Mouse (Mus musculus) forebrain, embryonic 16.5 days (tissue): ENCODE measurements around the gene Kremen1. TPM values are rescaled to one million over a fixed set of nuclear protein-coding genes. Genes with fewer than 3 reads are reported as not detected.
A peak's percentile ranks its signal among the peaks of the same experiment; 100 is the strongest.

Experiments used
- ATAC-seq: fragments of 200-750 bp; cut with Nextera tagmentation; 2 replicates; pipeline ENCODE4 v1.8.0; 2017; ENCODE audit warnings: mild to moderate bottlenecking, moderate library complexity
- H3K27ac ChIP-seq: fragments of 300-500 bp; sonication (generic); 2 replicates; pipeline ENCODE4 v1.5.1; 2014; ENCODE audit warnings: low read length, control low read depth
- H3K27me3 ChIP-seq: fragments of 300-500 bp; sonication (generic); replicated peaks from 2 replicates; pipeline ENCODE4 v1.6.1; 2014; ENCODE audit warnings: low read length; ENCODE audit not compliant: control insufficient read depth, insufficient read depth
- H3K36me3 ChIP-seq: fragments of 300-500 bp; sonication (generic); 2 replicates; pipeline ENCODE4 v1.6.1; 2014; ENCODE audit not compliant: control insufficient read depth, insufficient read depth
- H3K4me1 ChIP-seq: fragments of 300-500 bp; sonication (generic); replicated peaks from 2 replicates; pipeline ENCODE4 v1.6.1; 2014; ENCODE audit warnings: low read length; ENCODE audit not compliant: control insufficient read depth, insufficient read depth
- H3K4me2 ChIP-seq: fragments of 300-500 bp; sonication (generic); 2 replicates; pipeline ENCODE4 v1.6.1; 2014; ENCODE audit warnings: mild to moderate bottlenecking, low read length, control low read depth
- H3K4me3 ChIP-seq: fragments of 300-500 bp; sonication (generic); replicated peaks from 2 replicates; pipeline ENCODE4 v1.5.1; 2014; ENCODE audit warnings: mild to moderate bottlenecking, low read length, control low read depth
- H3K9ac ChIP-seq: fragments of 300-500 bp; sonication (generic); replicated peaks from 2 replicates; pipeline ENCODE4 v1.6.1; 2014; ENCODE audit warnings: low read depth, low read length, control low read depth
- H3K9me3 ChIP-seq: fragments of 300-500 bp; sonication (generic); 2 replicates; pipeline ENCODE4 v1.6.1; 2016; ENCODE audit warnings: low read length; ENCODE audit not compliant: control insufficient read depth
- WGBS: fragments of 180-500 bp; shearing (Covaris S2); extraction: QIAGEN DNeasy Blood & Tissue Kit; methylation state at CpG from one replicate; pipeline ENCODE4 v1.1.7; 2014; 5-methylcytosine and 5-hydroxymethylcytosine counted together
- polyA plus RNA-seq: library from polyadenylated mRNA; unstranded; fragments of >200 nt; fragmentation: Nextera tagmentation; extraction: Ambion mirVana; gene quantifications from 2 replicates; pipeline ENCODE4 v1.2.1, GENCODE M21; 2015

The Kremen1 gene
- polyA plus RNA-seq, 1 experiment from 2014 or later = 4.7 TPM

GRCm38 (mm10) chr11:5271274-5272065, 10.1 kb upstream of the Kremen1 start:
- peaks cover 5% of the 10 kb centered on the region; the same call in 1 of the 2 replicates for H3K4me1 ChIP-seq
- WGBS = 39% methylated on average over 9 of the region's 9 CpGs
- no peaks in the 10 kb centered on the region for H3K9me3 ChIP-seq
- H3K36me3 ChIP-seq = no peaks in the 10 kb centered on the region
- H3K27me3 ChIP-seq = no peaks in the 10 kb centered on the region
- H3K27ac ChIP-seq = no peak overlapping the region
- H3K4me3 ChIP-seq = no peak overlapping the region
- H3K4me2 ChIP-seq = no peak overlapping the region
- H3K9ac ChIP-seq = no peak overlapping the region
- no peak for ATAC-seq

GRCm38 (mm10) chr11:5269846-5270461, 8.6 kb upstream of the Kremen1 start:
- 85% methylated on average over 8 of the region's 8 CpGs for WGBS
- peaks cover 5% of the 10 kb centered on the region; the same call in 1 of the 2 replicates for H3K4me1 ChIP-seq
- no peaks in the 10 kb centered on the region for H3K27me3 ChIP-seq
- H3K27ac ChIP-seq = no peak overlapping the region
- H3K4me3 ChIP-seq = no peak overlapping the region
- H3K4me2 ChIP-seq = no peak overlapping the region
- H3K9ac ChIP-seq = no peak overlapping the region
- no peak for ATAC-seq
- H3K9me3 ChIP-seq = no peaks in the 10 kb centered on the region
- H3K36me3 ChIP-seq = no peaks in the 10 kb centered on the region

- ATAC-seq = no peak
- no peaks in the 10 kb centered on the region for H3K27me3 ChIP-seq
- H3K4me3 ChIP-seq = no peak overlapping the region
These were observed 4.4 kb upstream of the Kremen1 start for GRCm38 (mm10) chr11:5265764-5266163.

GRCm38 (mm10) chr11:5263078-5263730, 1.8 kb upstream of the Kremen1 start:
- 57% methylated on average over 26 of the region's 26 CpGs for WGBS
- ATAC-seq = no peak
- Histone ChIP-seq H3K4me1 (peaks cover 13% of the 10 kb centered on the region), H3K4me3 (no peak overlapping the region), H3K9ac (no peak overlapping the region), H3K27me3 (no peaks in the 10 kb centered on the region), H3K4me2 (no peak overlapping the region), H3K9me3 (no peaks in the 10 kb centered on the region), H3K27ac (no peak overlapping the region), H3K36me3 (no peaks in the 10 kb centered on the region)

More at GRCm38 (mm10) chr11:5265764-5266163, 4.4 kb upstream of the Kremen1 start:
- H3K9ac ChIP-seq = no peak overlapping the region
- 78% methylated on average over 8 of the region's 8 CpGs for WGBS
- no peak overlapping the region for H3K4me2 ChIP-seq
- peaks cover 5% of the 10 kb centered on the region for H3K4me1 ChIP-seq
- no peak overlapping the region for H3K27ac ChIP-seq
- H3K9me3 ChIP-seq = no peaks in the 10 kb centered on the region
- no peaks in the 10 kb centered on the region for H3K36me3 ChIP-seq

GRCm38 (mm10) chr11:5260942-5261459, 357 bp downstream of the Kremen1 start:
- no peak overlapping the region for H3K27ac ChIP-seq
- peak overlapping the region; percentile 58 for H3K4me2 ChIP-seq
- peak overlapping the region; percentile 79 for H3K4me3 ChIP-seq
- under 1% methylated on average over 40 of the region's 42 CpGs for WGBS
- peak; percentile 34 for ATAC-seq
- H3K27me3 ChIP-seq = no peaks in the 10 kb centered on the region
- peaks cover 24% of the 10 kb centered on the region for H3K4me1 ChIP-seq
- no peaks in the 10 kb centered on the region for H3K36me3 ChIP-seq
- no peaks in the 10 kb centered on the region for H3K9me3 ChIP-seq
- H3K9ac ChIP-seq = peak overlapping the region; percentile 67

- H3K36me3 ChIP-seq = no peaks in the 10 kb centered on the region
- ATAC-seq = no peak
- H3K4me3 ChIP-seq = no peak overlapping the region; the same call in 1 of the 2 replicates
- WGBS = 55% methylated on average over 10 of the region's 10 CpGs
- no peaks in the 10 kb centered on the region for H3K9me3 ChIP-seq
- H3K27ac ChIP-seq = no peak overlapping the region
- no peaks in the 10 kb centered on the region for H3K27me3 ChIP-seq
- H3K9ac ChIP-seq = no peak overlapping the region
- H3K4me1 ChIP-seq = peaks cover 33% of the 10 kb centered on the region
- H3K4me2 ChIP-seq = peak overlapping the region; percentile 58
These were observed 1.3 kb downstream of the Kremen1 start for GRCm38 (mm10) chr11:5259944-5260598.

GRCm38 (mm10) chr11:5258036-5258435, 3.3 kb downstream of the Kremen1 start:
- Histone ChIP-seq H3K27ac (no peak overlapping the region), H3K4me1 (peaks cover 37% of the 10 kb centered on the region), H3K9ac (no peak overlapping the region), H3K4me3 (no peak overlapping the region), H3K4me2 (no peak overlapping the region), H3K27me3 (no peaks in the 10 kb centered on the region), H3K36me3 (no peaks in the 10 kb centered on the region), H3K9me3 (no peaks in the 10 kb centered on the region)
- 98% methylated on average over 6 of the region's 6 CpGs for WGBS
- no peak for ATAC-seq

GRCm38 (mm10) chr11:5257151-5257862, 4.1 kb downstream of the Kremen1 start:
- Histone ChIP-seq H3K9ac (no peak overlapping the region), H3K36me3 (no peaks in the 10 kb centered on the region), H3K27ac (no peak overlapping the region), H3K4me2 (no peak overlapping the region), H3K27me3 (no peaks in the 10 kb centered on the region), H3K4me1 (peaks cover 37% of the 10 kb centered on the region), H3K4me3 (no peak overlapping the region), H3K9me3 (no peaks in the 10 kb centered on the region)
- WGBS = 87% methylated on average over 13 of the region's 13 CpGs
- no peak for ATAC-seq
